Mouse (Mus musculus) retina, postnatal 1 day (tissue): ENCODE results near the gene Pdlim5.
"Not testable (repeated sequence)": the region's sequence is repeated elsewhere in the genome, so short reads cannot be mapped to it uniquely, and the experiment has no call there.

Source experiments
- DNase-seq: peaks from one replicate; pipeline ENCODE4 v3.0.0-alpha.2; 2012

Gene Pdlim5

DNA sequence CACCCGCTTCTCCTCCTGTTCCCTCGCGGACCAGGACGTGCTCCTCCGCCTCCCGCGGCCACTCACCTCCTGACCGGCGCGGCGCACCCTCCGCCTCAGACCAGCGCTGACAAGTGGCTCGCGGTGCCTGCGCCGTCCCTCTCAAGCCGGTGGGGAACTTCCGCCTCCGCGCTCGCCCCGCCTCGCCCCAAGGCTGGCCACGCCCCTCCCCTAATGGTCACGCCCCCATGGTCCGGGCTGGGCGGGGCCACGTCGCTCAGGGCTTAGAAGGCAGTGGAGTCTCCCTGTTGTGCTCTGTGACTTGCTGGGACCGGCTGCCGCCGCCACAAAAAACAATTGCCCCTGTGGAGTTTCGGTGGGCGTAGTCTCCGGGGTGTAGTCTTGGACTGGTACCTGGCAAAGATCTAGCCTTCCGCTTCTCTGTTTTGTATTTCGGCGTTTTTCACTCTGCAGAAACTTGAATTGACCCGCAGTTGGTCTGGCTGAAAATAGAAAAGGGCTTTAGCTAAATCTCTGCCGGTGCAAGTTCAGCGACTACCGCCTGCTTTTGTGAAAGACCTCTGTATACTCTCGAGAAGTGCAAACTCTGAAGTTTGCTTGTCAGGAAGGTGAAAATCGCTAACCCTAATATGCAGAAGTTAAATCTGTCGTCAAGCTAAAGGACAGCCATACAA is at the start of gene Pdlim5:
Pdlim5 (minus strand) TSS at position 177 of the 674 bp plus-strand sequence.
- peak; percentile 96 for DNase-seq

DNA sequence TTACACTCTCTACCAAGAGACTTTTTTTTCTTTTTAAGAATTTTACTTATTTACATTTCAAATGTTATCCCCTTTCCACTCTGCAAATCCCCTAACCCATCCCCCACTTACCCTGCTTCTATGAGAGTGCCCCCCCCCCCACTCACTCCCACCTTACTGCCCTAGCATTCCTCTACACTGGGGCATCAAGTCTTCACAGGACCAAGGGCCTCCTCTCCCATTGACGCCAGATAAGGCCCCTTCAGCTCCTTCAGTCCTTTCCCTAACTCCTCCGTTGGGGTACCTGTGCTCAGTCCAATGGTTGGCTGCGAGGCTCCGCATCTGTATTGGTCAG is 48.2 kb upstream of the Pdlim5 start:
- no peak for DNase-seq

DNA sequence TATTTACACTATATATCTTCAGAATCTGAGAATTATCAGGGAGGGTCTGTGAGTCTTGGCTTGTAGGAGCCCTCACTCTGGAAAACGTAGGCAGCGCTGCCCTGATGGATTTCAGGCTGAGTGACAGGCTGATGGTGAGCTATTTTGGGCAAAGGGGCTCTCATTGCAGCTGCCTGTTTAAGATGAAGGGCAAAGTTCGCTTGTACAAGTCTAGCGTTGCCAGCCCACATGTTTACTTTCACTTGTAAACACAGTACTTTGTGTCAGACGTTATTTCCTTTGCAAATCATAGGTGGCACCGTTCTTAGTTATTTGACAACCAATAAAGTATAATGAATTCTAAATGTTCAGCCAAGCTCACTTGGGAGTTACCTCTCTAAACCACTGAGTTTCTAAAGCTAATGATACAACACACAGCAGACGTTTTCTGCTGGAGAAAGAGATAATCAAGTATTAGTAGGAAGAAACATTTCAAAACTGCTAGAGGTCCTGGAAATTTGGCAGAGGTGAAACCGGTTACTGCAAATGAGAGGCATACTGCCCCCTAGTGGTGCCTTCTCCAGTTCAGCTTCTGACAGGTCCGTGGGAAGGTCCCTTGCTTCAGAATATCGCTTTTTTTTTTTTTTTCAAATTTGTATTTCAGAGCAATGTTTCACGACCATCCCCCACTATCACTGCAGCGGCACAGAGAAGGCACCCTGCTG is 47.7 kb upstream of the Pdlim5 start:
- peak; percentile 88 for DNase-seq

DNA sequence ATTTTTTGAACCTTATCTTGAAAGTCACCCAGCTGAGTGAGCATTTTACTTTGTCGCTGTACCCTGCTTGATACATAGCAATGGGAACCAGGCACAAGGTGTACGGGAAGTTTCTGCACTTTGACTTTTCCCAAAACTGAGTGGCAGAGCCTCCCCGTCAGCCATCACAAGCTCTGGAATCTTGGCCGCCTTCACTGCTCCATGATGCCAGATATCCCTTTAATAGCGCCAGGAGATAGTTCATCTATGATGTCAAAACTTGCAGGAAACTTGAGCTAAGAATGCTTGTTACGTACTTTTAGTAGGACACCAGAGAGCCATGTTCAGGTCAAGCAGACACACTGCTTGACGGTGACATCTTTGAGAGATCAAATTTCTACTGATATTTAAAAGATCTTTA is 46.7 kb upstream of the Pdlim5 start:
- DNase-seq, result no peak

DNA sequence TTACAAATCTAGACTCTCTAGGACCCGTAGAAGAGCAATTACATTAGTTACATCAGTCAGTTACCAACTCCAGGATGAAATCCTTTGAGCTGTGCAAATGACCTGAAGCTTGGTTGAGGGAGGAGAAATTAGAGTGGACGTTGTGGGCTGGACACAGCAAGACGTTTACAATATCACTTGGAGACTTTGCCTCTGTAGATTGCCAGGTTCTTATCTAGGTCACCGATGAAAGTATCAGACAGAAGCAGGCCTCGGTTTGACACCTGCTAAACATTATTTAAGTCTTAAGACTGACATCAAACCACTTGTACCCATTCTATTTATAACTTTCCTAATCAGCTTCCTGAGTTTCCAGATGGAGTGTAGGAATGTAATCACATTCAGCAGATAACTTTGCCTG is 45.6 kb upstream of the Pdlim5 start:
- DNase-seq, result no peak

DNA sequence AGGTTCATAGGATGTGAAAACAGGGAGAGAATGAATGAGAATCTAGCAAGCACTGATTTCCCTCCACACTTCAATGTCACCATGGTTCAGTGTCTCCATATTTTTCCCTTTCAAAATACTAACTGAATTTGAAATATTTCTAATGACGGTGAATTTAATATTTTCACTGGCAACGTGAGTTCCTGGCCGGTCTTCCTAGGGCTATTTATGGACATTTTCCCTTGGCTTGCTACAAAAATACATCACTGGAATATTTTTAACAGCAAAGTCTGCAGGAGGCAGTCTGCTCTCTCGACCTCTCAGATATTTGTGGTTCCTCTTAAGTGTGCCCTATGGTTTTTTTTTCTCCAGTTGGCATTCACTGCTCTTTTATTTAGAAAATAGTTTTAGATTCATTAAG is 44.7 kb upstream of the Pdlim5 start:
- no peak for DNase-seq

DNA sequence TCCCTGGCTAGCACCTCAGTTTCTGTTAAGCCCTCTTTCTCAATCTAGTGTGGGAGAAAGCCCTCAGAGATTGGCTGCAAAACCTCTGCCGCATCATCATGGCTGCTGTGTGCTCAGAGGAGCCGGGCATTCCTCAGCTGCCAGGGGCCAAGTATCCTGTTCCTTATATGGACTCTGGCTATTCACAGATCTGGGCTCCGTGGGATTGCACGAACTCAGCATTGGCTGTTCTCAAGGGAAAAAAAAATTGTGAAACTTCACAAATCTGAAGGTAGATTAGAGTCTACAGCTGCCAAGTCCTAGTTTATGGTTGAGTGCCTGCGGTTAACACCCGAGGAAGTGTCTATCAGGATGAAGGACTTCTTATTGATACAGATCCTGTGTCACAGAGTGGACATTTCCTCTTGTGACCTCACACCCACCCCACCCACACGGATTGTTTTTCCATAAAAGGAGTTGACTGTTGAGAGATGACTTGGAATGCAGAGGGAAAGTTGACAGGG is 44.1 kb upstream of the Pdlim5 start:
- peak; percentile 46 for DNase-seq

DNA sequence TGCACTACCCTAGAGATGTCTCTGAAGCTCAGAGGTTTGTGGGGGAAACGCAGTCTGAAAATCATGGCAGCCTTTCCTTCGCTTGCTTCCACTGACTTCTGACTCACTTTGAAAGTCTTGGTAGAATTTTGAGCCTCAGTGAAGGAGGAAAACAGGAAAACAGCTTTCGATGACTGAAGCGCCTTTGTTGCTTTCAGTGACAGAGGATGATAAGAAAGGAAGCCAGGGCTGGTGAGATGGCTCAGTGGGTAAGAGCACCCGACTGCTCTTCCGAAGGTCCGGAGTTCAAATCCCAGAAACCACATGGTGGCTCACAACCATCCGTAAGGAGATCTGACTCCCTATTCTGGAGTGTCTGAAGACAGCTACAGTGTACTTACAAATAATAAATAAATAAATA is 43.1 kb upstream of the Pdlim5 start:
- DNase-seq, result not testable (repeated sequence)

DNA sequence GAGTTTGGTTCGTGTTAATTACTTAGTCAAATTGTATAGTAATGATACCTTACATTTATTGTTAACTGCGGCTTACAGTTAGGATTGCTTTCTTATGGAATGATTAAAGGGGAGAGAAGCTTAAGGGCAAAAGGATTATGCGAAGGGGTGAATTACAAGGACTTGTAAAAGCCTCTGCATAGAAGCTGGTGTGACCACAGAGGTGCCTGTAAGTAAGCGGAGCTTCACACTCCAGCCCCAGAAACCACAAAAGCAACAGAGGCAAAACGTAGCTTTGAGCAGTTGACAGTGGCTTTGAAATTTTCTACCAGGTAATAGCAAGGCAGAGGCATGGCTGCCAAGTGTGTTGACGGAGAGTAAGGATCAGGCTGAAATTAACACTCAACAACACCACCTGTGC is 41.3 kb upstream of the Pdlim5 start:
- DNase-seq, result no peak

DNA sequence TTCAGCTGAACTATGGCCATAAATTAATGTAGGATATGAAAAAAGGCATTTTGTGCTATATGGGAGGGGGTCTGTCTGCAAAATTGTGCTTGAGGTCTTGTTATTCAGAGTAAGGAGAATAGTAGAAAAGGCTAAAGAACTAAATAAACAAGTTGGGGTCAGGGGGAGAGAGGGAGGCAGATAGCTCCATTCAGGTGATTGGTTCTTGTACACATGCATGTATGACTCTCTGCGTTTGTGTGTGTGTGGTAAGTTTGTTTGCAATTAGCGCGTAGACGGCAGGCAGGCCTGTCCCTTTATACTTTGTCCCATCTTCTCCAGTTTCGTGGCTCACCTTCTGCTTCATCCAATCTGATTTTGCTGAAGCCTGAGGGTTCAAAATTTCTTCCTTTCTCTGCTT is 40.7 kb upstream of the Pdlim5 start:
- no peak for DNase-seq

DNA sequence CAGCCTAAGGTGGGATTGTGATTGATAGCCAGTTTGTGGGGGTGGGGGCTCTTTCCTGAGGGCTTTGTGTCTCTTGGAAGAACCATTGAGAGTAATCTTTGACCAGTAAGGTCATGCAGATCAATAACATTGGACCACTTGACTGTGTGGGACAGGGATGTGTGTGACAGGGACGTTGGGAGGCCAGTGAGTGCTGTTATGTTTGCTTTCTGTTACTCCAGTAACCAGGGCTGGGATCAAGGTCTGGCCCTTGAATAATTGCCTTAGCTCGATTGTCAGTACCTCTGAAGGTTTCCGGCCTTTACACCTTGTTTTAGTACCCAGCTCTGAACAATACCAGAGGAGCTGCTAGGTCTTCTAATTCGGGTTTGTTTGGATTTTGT is 39.3 kb upstream of the Pdlim5 start:
- no peak for DNase-seq

DNA sequence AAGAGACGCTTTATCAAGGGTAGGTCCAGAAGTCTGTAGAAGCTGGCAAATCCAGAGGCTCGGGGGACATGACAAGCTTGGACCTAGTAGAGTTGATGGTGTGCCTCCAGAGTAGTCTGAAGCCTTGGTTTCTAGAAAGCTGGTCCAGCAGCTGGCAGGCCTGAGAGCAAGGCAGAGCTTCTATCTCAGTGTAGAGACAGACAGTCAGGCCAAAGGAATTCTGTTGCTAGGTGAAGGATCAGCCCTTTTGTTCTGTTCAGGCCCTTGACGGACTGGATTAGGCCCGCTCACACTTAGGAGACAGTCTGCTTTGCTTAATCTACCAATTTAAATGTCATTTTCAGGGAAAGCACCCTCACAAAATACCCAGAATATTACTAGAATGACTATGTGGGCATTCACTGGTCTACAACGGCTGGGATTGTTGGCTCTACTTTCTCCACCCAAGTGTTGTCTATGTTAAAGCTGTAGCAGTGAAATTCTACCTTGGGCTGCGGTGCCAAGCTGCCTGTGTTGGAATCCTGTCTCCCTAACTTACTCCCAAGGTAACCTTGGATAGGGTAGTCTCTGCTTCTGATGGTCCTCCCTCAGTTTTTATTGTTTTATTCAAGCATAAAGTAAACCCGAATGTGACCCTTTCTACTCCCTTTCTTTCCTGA is 38.8 kb upstream of the Pdlim5 start:
- DNase-seq, result no peak

DNA sequence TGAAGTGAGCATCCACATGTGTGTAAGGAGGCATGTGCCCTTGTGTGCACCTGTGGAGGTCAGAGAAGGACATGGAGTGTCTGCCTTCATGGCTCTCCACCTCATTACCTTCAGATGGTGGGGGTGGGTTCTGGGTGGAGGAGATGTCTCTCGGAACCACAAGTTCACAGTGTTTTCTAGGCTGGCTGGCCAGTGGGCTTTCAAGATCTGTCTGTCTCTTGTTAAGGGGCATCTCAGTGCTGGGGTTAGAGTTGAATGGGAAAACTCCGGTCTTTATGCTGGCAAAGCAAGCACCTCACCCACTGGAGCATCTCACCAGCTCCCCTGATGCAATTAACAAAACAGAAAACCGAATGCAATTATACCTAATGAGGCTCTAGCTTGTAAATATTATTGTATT is 36.0 kb upstream of the Pdlim5 start:
- peak; percentile 61 for DNase-seq

DNA sequence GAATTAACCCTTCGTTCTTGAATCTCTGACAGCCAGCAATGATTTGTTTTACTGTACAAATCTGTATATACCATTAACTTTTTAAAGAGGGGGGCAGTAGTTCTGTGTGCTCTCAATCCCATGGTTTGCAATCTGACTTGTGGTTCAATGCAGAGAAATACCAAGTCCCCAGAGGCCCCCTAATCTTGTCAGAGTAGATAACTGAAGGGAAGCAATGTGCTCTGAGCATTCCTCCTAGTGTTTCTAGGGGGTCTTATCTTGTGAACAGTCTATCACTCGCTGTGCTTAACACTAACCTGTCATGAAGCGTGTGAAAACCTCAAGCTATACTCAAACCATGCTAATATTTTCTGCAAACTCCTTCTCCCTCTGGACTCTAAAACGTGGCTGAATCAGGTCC is 34.6 kb upstream of the Pdlim5 start:
- DNase-seq, result no peak

DNA sequence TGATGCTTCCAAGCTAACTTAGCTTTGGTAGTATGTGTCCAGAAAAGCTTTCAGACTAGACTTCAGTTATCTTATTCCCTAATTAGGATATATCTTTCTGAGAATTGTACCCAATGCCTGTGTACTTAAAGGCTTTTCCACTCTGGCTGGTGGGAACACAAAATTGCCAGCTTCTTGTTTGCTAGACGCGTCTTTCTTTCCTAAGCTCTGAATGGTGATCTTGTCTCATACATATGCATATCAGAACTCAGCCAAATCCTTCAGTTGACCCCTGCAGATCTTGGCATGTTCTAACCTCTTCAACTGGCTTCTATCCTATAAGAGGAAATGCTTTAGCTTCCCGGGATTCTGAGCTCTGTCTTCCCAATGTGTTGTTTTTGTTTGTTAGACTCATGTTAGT is 31.3 kb upstream of the Pdlim5 start:
- no peak for DNase-seq

DNA sequence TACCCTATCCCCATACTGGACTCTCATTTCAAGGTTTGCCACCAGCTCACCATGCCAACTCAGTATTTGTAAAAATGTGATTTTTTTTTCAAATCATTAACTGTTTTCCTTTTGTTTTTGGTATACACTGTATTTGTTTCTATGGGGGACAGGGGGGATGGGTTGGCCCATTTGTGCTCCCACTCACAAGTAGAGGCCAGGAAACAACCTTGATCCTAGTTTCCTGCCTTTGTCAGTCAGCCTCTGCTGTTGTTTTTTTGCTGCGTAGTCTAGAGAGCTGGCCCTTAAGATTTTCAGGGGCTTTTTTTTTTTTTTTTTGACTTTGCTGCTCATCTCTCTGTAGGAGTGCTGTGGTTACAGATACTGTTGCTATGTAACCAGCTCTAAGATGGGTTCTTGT is 28.6 kb upstream of the Pdlim5 start:
- DNase-seq, result no peak

DNA sequence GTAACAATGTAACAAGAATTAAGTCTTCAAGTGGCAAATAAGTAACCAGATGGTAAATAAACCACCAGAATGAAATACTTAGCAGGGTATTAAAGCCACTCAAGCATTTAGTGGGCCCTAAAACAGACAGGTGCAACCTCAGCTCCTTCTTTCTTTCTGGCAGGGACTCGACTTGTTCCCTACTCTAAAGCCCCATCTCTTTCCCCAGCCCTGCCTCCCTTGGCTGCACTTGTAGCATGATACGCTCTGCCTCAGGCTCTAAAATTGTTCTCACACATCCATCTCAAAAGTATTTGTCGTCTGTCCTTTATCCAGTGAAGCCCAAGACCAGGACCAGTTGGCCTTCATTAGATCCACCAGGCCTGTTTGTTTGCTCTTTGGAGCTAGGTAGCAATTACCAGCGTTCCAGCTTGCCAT is 28.0 kb upstream of the Pdlim5 start:
- no peak for DNase-seq

DNA sequence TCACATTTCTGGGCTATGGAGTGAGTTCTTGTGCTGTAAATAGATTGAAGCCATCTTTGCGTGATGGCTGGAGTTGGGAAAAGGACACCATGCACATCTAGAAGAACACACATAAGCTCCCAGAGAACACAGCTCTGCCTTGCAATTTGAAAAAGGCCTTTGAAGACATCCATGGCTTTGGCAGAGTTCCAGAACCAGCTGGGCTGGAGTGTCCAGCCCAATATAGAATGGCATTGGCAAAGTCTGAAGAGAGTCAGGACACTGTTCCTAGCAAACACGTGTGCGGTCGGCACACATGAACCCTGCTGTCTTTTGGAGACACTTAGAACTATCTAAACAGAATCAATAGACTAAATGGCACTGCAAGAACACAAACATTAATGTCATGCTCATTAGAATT is 26.7 kb upstream of the Pdlim5 start:
- peak; percentile 15 for DNase-seq

DNA sequence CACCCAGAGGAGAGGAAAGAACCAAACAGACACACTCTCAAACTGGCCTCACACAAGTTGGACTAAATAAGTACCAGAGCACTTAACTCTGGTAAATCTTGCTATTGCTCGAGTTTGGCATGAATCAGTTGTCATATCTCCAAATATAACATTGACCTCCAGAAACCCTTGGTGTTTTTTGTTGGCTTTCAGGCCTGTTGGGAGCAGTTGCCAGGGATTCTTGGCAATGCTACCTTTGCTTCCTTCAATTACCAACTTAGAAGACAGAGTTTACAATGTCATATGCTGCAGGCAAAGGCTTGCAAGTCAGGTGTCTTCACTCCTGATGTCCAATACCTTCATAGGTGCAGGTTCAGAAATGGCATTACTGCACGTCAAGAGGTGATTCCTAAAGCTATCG is 26.0 kb upstream of the Pdlim5 start:
- no peak for DNase-seq

DNA sequence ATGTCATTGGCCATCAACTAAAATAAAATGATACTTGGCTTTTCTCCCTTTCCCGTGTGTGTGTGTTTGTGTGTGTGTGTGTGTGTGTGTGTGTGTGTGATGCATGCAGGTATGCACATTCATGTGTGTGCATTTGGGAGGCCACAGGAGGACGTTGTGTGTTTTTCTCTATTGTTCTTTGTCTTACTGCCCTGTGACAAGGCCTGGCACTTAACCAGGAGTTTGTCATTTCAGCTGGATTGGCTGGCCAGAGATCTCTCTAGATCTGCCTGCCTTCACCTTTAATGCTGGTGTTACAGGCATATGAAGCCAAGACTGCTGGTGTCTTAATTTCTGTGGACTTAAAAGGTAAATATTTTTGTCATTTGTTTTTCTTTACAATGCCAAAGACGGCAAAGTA is 22.5 kb upstream of the Pdlim5 start:
- DNase-seq, result no peak

DNA sequence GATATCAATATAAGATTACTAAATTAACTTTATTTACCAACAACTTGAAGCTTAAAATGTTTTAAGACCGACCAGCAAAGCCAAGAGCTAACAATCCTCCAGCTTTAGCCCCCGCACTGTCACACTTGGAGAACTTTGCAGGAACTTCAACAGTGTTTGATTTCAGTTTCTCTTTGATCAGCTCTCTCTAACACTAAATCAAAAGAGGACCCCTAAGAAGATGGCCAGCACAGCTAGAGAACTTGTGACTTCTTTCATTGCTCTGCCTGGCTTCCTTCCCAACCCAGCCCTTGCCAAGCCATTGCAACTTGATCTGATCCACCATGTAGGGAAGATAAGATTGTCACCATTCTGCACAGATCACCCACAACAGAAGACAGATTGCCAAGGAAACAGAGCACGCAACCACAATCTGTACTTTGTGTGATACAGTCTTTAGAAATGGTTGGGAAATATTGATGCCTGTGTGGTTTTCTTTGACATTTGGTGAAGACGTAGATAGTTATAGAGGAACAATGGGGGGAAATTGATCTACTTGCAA is 17.9 kb upstream of the Pdlim5 start:
- DNase-seq, result no peak

DNA sequence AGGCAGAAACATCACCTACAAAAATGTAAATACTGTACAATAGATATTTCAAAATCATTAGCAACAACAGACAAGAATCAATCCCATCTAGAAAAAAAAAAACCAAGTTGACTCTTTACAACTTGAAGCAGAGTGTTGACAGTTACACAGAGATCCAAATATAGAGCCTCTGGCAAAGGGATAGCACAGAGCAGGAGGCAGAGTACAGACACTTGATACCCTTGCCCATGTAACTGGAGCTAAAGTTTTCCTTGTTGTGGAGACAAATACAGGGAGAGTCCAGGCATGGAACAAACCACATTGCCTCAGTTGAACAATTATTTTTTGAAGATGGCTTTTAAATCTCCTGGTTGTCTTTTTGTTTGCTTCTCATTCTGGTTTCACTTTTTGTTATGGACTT is 15.4 kb upstream of the Pdlim5 start:
- no peak for DNase-seq

DNA sequence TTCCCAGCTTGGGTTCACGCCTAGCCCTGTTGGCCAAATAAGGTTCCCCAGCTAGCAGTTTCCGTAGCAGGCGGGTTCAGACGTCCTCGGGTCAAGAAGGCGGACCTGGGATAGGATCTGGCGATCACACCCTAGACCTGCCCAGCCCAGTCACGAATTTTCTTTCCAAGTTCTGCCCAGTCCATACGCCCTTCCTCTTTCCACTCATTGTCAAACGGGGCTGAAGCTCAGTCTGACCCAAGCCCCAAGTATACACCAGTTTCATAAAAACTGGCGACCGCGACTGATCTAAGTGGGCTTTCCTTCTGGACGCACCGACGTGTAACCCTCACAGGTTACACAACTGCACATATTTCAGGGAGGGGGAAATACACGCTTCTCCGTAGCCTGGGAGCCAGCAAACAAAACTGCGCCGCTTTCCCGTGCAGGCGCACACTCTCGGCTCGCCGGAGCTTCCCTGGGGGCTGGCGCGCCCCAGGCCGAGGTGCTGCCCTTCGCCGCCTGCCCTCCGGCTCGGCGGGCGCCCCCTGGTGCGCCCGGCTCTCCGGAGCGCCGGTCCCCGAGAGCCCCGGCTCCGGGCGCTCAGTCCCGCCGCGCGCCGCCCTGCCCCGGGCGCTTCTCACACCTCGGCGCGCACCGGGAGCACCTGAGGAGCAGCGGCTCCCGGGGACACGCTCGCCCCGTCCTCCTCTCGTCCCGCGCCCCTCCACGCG is 544 bp downstream of the Pdlim5 start:
- peak; percentile 50 for DNase-seq
